Mouse (Mus musculus): Measurements from ENCODE around the gene Olfr1465. TPM values are rescaled to one million over a fixed set of nuclear protein-coding genes. Genes with fewer than 3 reads are reported as not detected.

Gene Olfr1465
- polyA plus RNA-seq (2012; rRNA removed): not detected in 2 replicates

DNA sequence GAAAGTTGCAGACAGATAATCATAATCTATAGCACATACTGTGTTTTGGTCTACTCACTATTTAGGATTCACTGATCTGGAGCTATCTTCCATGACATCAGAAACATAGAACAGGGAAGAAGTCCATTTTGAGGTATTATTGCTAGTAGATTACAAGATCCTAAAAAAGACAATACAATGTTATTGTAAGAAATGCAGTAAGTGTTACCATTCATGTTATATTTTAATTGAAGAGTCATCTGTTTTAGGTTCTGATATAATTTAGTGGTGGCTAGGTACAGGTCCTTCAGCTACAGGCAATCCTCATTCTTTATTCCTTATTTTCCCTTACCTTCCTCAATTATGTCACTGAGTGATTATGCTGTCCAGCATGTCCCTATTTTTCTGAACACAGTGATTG is at the start of gene Olfr1465:
Gene Olfr1465 (minus strand): TSS at position 101 of the 400 bp plus-strand sequence.
- no peak for DNase-seq (ENCODE audit: extremely low spot score in 1 of 2, low spot score in 1 of 2)

DNA sequence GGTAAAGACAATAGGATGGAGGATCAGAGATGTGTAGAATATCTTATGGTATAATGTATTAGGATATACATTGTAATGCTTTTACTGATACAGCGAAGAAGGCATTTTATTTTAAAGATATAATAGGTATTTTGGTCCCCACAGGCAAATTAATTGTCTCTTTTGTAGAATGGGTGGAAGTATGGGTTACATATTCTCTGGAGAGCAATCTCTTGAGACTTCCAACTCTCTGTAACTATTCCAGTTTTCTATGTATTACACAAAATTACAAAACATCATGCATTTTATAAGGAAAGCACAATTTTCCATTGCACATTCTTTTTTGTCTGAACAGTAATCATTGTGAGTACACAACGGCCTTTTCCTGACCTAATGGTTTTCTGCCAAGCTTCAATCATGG is 46.6 kb upstream of the Olfr1465 start, which contains the start of gene Olfr1467:
Gene Olfr1467 (plus strand): TSS at position 301 of the 400 bp plus-strand sequence.
- DNase-seq (ENCODE audit: extremely low spot score in 1 of 2, low spot score in 1 of 2): no peak

DNA sequence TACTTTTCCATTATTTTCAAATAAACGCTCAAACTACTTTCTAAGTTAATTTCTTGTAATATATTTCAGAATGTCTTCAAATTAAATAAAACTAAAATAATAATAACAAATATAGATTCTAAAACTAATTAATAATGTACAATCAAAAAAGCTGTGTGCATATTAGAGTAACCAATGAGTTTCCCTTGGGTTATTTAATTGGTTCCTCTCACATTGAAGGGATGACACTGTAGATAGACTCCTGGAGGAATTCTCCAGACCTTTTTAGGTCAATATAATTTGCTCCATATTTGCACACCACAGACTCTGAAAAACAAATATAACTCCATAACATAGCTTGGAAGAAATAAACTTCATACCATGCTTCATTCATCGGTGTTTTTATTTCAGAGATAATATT is 23.2 kb upstream of the Olfr1465 start, which contains the start of gene Olfr1466:
Gene Olfr1466 (plus strand): TSS at position 301 of the 400 bp plus-strand sequence.
- no peak for DNase-seq (ENCODE audit: extremely low spot score in 1 of 2, low spot score in 1 of 2)

Other genes starting within 250 kb of the Olfr1465 start
- gene Olfr1457, start 217.7 kb downstream of the Olfr1465 start, polyA plus RNA-seq (2012; rRNA removed): not detected in 2 replicates
- gene Olfr1458, start 208.8 kb downstream of the Olfr1465 start, polyA plus RNA-seq (2012; rRNA removed): not detected in 2 replicates
- gene Olfr1459, start 166.0 kb downstream of the Olfr1465 start, polyA plus RNA-seq (2012; rRNA removed): 0.02 TPM in 1 of 2 replicates, not detected in the other
- gene Olfr1461, start 152.5 kb downstream of the Olfr1465 start, polyA plus RNA-seq (2012; rRNA removed): not detected in 2 replicates
- gene Olfr1462, start 129.8 kb downstream of the Olfr1465 start, polyA plus RNA-seq (2012; rRNA removed): not detected in 2 replicates
- gene Olfr1463, start 84.2 kb downstream of the Olfr1465 start, polyA plus RNA-seq (2012; rRNA removed): 0.08 and 0.10 TPM in 2 replicates
- gene Olfr1466, start 23.3 kb upstream of the Olfr1465 start, polyA plus RNA-seq (2012; rRNA removed): not detected in 2 replicates
- not detected in 2 replicates for gene Olfr1467, start 46.7 kb upstream of the Olfr1465 start, polyA plus RNA-seq (2012; rRNA removed)
- not detected in 2 replicates for gene Olfr1469, start 92.3 kb upstream of the Olfr1465 start, polyA plus RNA-seq (2012; rRNA removed)
- gene Olfr1471, start 127.9 kb upstream of the Olfr1465 start, polyA plus RNA-seq (2012; rRNA removed): not detected in 2 replicates
- not detected in 2 replicates for gene Olfr1472, start 140.5 kb upstream of the Olfr1465 start, polyA plus RNA-seq (2012; rRNA removed)
- not detected in 2 replicates for gene Olfr1474, start 154.0 kb upstream of the Olfr1465 start, polyA plus RNA-seq (2012; rRNA removed)
- not detected in 2 replicates for gene Olfr1475, start 164.7 kb upstream of the Olfr1465 start, polyA plus RNA-seq (2012; rRNA removed)
- gene Olfr1477, start 185.0 kb upstream of the Olfr1465 start, polyA plus RNA-seq (2012; rRNA removed): 0.02 TPM in 1 of 2 replicates, not detected in the other
- gene Olfr1480, start 212.4 kb upstream of the Olfr1465 start, polyA plus RNA-seq (2012; rRNA removed): not detected in 2 replicates

Data from frontal cortex, adult 2 months (tissue).